Comparison of ENCODE assay signal across 9 mouse cellular contexts in the genomic region with DNA sequence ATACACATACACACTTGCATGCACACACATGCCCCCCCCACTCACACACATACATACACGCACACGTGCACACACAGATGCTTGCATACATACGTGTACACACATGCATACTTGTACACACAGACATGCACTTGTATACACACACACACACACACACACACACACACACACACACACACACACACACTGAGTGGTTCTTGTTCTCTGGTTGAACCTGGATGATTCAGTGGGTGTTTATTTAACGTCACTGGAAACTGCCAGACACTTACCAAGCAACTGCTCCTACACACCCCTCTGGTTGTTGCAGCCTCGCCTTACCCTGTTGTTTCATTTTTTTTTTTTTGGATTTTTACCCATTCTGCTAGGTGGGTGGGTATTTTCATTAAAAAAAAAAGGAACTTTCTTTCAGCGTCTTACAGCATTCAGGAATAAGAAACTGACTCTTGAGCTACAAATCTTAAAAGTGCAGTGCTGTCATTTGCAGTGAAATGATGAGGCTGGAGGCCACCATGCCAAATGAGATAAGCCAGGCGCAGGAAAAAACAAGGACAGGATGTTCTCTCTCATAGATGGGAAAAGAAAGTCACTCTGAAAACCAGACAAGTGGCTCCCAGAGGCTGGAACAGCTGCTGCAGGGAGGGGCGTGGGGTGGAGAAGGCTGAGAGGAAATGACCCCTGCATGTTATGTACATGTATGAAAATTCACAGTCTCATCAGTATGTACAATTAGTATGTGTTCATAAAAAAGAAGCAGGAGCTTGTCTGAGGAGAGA. TPM values are rescaled to one million over a fixed set of nuclear protein-coding genes. Genes with fewer than 3 reads are reported as not detected.
DNase-seq lines count a peak whose midpoint lies in the region; ATAC-seq lines count a peak whose summit lies in the region.
"Had no signal": no experiment of that assay in that cellular context is flagged by ENCODE, and none has a peak within 500 bp of the region (broad histone marks: within the 10 kb centered on the region; RNA-seq: fewer than 3 reads in every experiment).

No protein-coding gene starts in this region.

- H3K27me3 ChIP-seq in heart, embryonic 13.5 days (replicated peaks) = no peaks in the 10 kb centered on the region
- H3K27me3 ChIP-seq in midbrain, embryonic 14.5 days (ENCODE audit: control insufficient read depth, insufficient read depth, low read length) = no peaks in the 10 kb centered on the region
- H3K27me3 ChIP-seq: forebrain, embryonic 15.5 days had no signal

- no peak overlapping the region for H3K9ac ChIP-seq in heart, embryonic 13.5 days
- H3K9ac ChIP-seq in midbrain, embryonic 14.5 days (replicated peaks; ENCODE audit: low read length) = no peak overlapping the region
- H3K9ac ChIP-seq: forebrain, embryonic 15.5 days had no signal

- no peaks in the 10 kb centered on the region for H3K36me3 ChIP-seq in heart, embryonic 13.5 days
- H3K36me3 ChIP-seq in midbrain, embryonic 14.5 days (ENCODE audit: control insufficient read depth, insufficient read depth, low read length) = no peaks in the 10 kb centered on the region
- H3K36me3 ChIP-seq: forebrain, embryonic 15.5 days had no signal

- H3K4me1 ChIP-seq in heart, embryonic 13.5 days = peaks cover 28% of the 10 kb centered on the region
- no peaks in the 10 kb centered on the region for H3K4me1 ChIP-seq in midbrain, embryonic 14.5 days (ENCODE audit: control insufficient read depth, insufficient read depth, low read length)
- H3K4me1 ChIP-seq: forebrain, embryonic 15.5 days had no signal

- DNase-seq in ovary, adult 18-20 months (ENCODE audit: low spot score) = peak; percentile 20
- DNase-seq in ovary, postnatal 36 days (ENCODE audit: low spot score) = no peak
- DNase-seq in kidney, postnatal 10 days = peak; percentile 57
- DNase-seq in skeletal muscle tissue, adult 2 months (ENCODE audit: low read depth, low spot score) = peak; percentile 71
- DNase-seq in right cerebral cortex, postnatal 4 days = no peak
- no peak for DNase-seq in midbrain, embryonic 14.5 days

- no peaks in the 10 kb centered on the region for H3K9me3 ChIP-seq in heart, embryonic 13.5 days
- H3K9me3 ChIP-seq in midbrain, embryonic 14.5 days (ENCODE audit: control insufficient read depth, low read length) = no peaks in the 10 kb centered on the region
- H3K9me3 ChIP-seq: forebrain, embryonic 15.5 days had no signal

- WGBS in heart, embryonic 13.5 days = 54% methylated on average over 8 of the region's 8 CpGs
- 82% methylated on average over 8 of the region's 8 CpGs for WGBS in midbrain, embryonic 14.5 days

- no peak overlapping the region for H3K4me3 ChIP-seq in heart, embryonic 13.5 days
- no peak overlapping the region for H3K4me3 ChIP-seq in midbrain, embryonic 14.5 days (replicated peaks; ENCODE audit: low read depth, low read length)
- H3K4me3 ChIP-seq: forebrain, embryonic 15.5 days had no signal

- H3K27ac ChIP-seq in heart, embryonic 13.5 days (replicated peaks) = peak overlapping the region; percentile 68
- H3K27ac ChIP-seq in midbrain, embryonic 14.5 days (replicated peaks; ENCODE audit: low read depth, low read length) = no peak overlapping the region
- H3K27ac ChIP-seq: forebrain, embryonic 15.5 days had no signal

- H3K4me2 ChIP-seq in heart, embryonic 13.5 days = no peak overlapping the region
- no peak overlapping the region for H3K4me2 ChIP-seq in midbrain, embryonic 14.5 days (ENCODE audit: low read length)
- H3K4me2 ChIP-seq: forebrain, embryonic 15.5 days had no signal

- ATAC-seq in heart, embryonic 13.5 days (ENCODE audit: extremely low read depth, insufficient number of reproducible peaks, low FRiP score, low TSS enrichment) = no peak
- no peak for ATAC-seq in midbrain, embryonic 14.5 days (ENCODE audit: low FRiP score, low TSS enrichment)
- ATAC-seq in CD4-positive, CD25-positive, alpha-beta regulatory T cell, adult 4 months = no peak
- ATAC-seq: forebrain, embryonic 15.5 days had no signal

RNA-seq across cellular contexts. Expression of a gene that starts 19.6 kb away (rescaled TPM):
- 36.2 and 37.0 TPM in 2 replicates for polyA plus RNA-seq in heart, embryonic 13.5 days (2015; fragmentation: Nextera tagmentation; extraction: Ambion mirVana)
- polyA plus RNA-seq in midbrain, embryonic 14.5 days (2014; fragmentation: Nextera tagmentation; extraction: Ambion mirVana) = 1.7 and 4.2 TPM in 2 replicates
- polyA plus RNA-seq in CD4-positive, CD25-positive, alpha-beta regulatory T cell, adult 4 months (2017; shearing (Covaris generic)) = 10 to 100 TPM in 1 of 2 experiments, 1 to 10 TPM in 1; 7.0 to 10.7 TPM

RNA-seq across cellular contexts. Expression of a gene that starts 30.2 kb away (rescaled TPM):
- polyA plus RNA-seq in heart, embryonic 13.5 days (2015; fragmentation: Nextera tagmentation; extraction: Ambion mirVana) = 0.72 and 0.99 TPM in 2 replicates
- 4.5 and 5.6 TPM in 2 replicates for polyA plus RNA-seq in midbrain, embryonic 14.5 days (2014; fragmentation: Nextera tagmentation; extraction: Ambion mirVana)
- not detected for polyA plus RNA-seq in CD4-positive, CD25-positive, alpha-beta regulatory T cell, adult 4 months (2017; shearing (Covaris generic))

Comparison
In these comparisons a context has a peak if more than half of its experiments do, and no peak if none do; other contexts are left out.
1. DNase-seq: peak in ovary, adult 18-20 months (single experiment), kidney, postnatal 10 days (single experiment) and skeletal muscle tissue, adult 2 months (single experiment); none in ovary, postnatal 36 days (single experiment), right cerebral cortex, postnatal 4 days (single experiment) and midbrain, embryonic 14.5 days (single experiment).